Mouse (Mus musculus): ENCODE measurements at regions not wholly inside any gene's neighbourhood (a gene's known extent, or its start where the extent isn't known, plus 50 kb on each side); places are given as distances from the start of the nearest gene placed in this dataset.

DNA sequence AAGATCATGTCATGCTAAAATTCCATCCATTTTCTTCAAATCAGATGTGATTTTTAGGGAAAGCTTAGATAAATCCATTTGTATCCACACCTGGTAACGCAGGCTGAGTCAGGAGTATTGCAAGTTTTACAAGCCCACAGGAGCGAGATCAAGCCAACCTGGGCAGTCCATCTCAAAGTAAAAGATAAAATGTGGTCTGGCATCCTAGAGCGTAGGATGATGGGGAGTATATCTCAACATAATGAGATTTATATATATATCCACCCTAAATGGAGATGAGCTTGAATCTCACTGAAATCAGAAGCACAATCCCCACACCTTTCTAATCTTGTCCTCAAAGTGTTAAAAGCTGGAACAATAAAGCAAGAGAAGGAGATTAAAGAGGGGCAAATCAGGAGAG is 124.6 kb downstream of the Atp23 start:
- no peak overlapping the region for H3K27ac ChIP-seq
- DNase-seq (ENCODE audit: low spot score), result no peak

GRCm38 (mm10) chr10:126775946-126776345 is 125.2 kb downstream of the Atp23 start:
- Histone ChIP-seq H3K4me3 (no peak overlapping the region), H3K27me3 (ENCODE audit: insufficient read depth, poor library complexity, severe bottlenecking) (no peaks in the 10 kb centered on the region), H3K36me3 (no peaks in the 10 kb centered on the region), H3K9me3 (no peaks in the 10 kb centered on the region), H3K27ac (no peak overlapping the region), H3K4me1 (no peaks in the 10 kb centered on the region)
- no peak for DNase-seq (ENCODE audit: low spot score)
- 81% methylated on average over 13 of the region's 13 CpGs for WGBS

More for the DNA sequence above, 124.6 kb downstream of the Atp23 start:
- WGBS, result 74% methylated on average over 3 of the region's 3 CpGs
- no peaks in the 10 kb centered on the region for H3K36me3 ChIP-seq
- no peaks in the 10 kb centered on the region for H3K4me1 ChIP-seq
- H3K9me3 ChIP-seq, result no peaks in the 10 kb centered on the region
- no peak overlapping the region for H3K4me3 ChIP-seq
- H3K27me3 ChIP-seq (ENCODE audit: insufficient read depth, poor library complexity, severe bottlenecking), result no peaks in the 10 kb centered on the region

GRCm38 (mm10) chr10:126770446-126771020 is 130.6 kb downstream of the Atp23 start:
- no peak for DNase-seq (ENCODE audit: low spot score)
- H3K4me3 ChIP-seq, result no peak overlapping the region
- no peaks in the 10 kb centered on the region for H3K36me3 ChIP-seq
- no peaks in the 10 kb centered on the region for H3K9me3 ChIP-seq
- H3K4me1 ChIP-seq, result no peaks in the 10 kb centered on the region
- 76% methylated on average over 6 of the region's 6 CpGs for WGBS
- H3K27ac ChIP-seq, result no peak overlapping the region
- H3K27me3 ChIP-seq (ENCODE audit: insufficient read depth, poor library complexity, severe bottlenecking), result no peaks in the 10 kb centered on the region

DNA sequence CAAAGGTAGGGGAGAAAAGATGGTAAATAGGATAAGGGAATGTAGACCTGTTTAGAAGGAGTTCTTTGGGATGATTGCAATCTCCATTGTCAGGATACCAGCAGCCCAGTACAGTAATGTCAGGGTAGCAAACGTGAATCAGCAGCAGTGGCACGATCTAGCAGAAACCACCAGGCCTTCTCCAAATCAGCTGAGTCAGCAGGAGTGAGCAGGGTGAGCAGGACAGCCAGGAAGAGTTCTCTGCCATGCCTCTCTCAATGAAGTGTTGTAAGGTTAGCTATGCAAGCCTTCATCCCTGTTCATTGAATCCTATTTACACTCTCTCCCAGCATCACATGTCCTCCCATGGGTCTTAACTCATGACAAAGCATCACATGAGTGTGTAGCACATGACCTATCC is 135.5 kb downstream of the Atp23 start:
- Histone ChIP-seq H3K27ac (no peak overlapping the region), H3K4me3 (no peak overlapping the region), H3K4me1 (no peaks in the 10 kb centered on the region), H3K27me3 (ENCODE audit: insufficient read depth, poor library complexity, severe bottlenecking) (no peaks in the 10 kb centered on the region), H3K36me3 (no peaks in the 10 kb centered on the region), H3K9me3 (no peaks in the 10 kb centered on the region)
- WGBS, result 70% methylated on average over 2 of the region's 2 CpGs
- DNase-seq (ENCODE audit: low spot score), result no peak

- Histone ChIP-seq H3K27ac (no peak overlapping the region), H3K4me3 (no peak overlapping the region), H3K27me3 (ENCODE audit: insufficient read depth, poor library complexity, severe bottlenecking) (no peaks in the 10 kb centered on the region), H3K36me3 (no peaks in the 10 kb centered on the region), H3K4me1 (no peaks in the 10 kb centered on the region), H3K9me3 (no peaks in the 10 kb centered on the region)
- no peak for DNase-seq (ENCODE audit: low spot score)
- 61% methylated on average over 8 of the region's 8 CpGs for WGBS
These were observed 136.4 kb downstream of the Atp23 start for GRCm38 (mm10) chr10:126764740-126765139.

GRCm38 (mm10) chr10:126763976-126764375 is 137.2 kb downstream of the Atp23 start:
- H3K4me3 ChIP-seq, result no peak overlapping the region
- DNase-seq (ENCODE audit: low spot score), result peak; percentile 45
- no peak overlapping the region for H3K27ac ChIP-seq
- no peaks in the 10 kb centered on the region for H3K36me3 ChIP-seq
- H3K4me1 ChIP-seq, result no peaks in the 10 kb centered on the region
- H3K9me3 ChIP-seq, result no peaks in the 10 kb centered on the region
- WGBS, result 59% methylated on average over 5 of the region's 5 CpGs
- no peaks in the 10 kb centered on the region for H3K27me3 ChIP-seq (ENCODE audit: insufficient read depth, poor library complexity, severe bottlenecking)

DNA sequence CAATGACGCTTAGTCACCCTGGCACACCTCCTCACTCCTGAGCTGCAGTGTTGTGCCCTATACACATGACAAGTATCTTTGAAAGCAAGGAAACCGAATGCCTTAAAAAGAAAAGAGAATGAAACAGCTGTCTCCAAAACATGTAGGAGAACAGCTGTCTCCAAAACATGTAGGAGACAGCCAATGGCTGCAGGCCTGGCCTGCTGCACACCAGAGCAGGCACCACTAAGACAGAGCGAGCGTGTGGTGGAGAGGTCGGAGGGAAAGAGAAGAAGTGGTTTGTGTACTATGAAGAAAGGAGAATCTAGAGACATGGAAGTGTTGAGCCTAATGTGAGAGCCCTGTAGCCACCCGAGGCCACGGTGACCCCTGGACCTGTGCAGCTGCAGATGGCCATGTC is 142.5 kb downstream of the Atp23 start:
- Histone ChIP-seq H3K4me3 (no peak overlapping the region), H3K9me3 (no peaks in the 10 kb centered on the region), H3K36me3 (no peaks in the 10 kb centered on the region), H3K27ac (no peak overlapping the region), H3K4me1 (no peaks in the 10 kb centered on the region), H3K27me3 (ENCODE audit: insufficient read depth, poor library complexity, severe bottlenecking) (no peaks in the 10 kb centered on the region)
- WGBS, result 83% methylated on average over 7 of the region's 7 CpGs
- no peak for DNase-seq (ENCODE audit: low spot score)

DNA sequence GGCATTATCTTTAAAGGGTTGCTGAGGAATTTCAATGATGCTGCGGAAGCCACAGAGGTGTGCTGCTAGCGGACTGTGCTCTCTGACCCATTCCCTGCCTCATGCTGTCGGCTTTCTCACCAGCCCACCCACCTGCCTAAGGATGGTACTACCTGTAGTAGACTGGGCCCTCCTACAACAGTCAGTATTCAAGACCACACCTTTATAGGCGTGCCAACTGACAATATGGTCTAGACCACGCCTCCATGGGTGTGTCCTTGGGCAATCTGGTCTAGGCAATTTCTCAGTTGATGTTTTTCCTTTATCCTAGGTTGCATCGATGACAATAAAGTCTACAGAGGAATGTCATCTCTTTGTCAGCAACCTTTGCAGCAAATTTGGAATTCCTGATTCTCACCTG is 148.0 kb downstream of the Atp23 start:
- DNase-seq (ENCODE audit: low spot score), result no peak
- H3K4me1 ChIP-seq, result no peaks in the 10 kb centered on the region
- H3K27me3 ChIP-seq (ENCODE audit: insufficient read depth, poor library complexity, severe bottlenecking), result no peaks in the 10 kb centered on the region
- WGBS, result 66% methylated on average over 6 of the region's 6 CpGs
- H3K4me3 ChIP-seq, result no peak overlapping the region
- H3K9me3 ChIP-seq, result no peaks in the 10 kb centered on the region
- H3K27ac ChIP-seq, result no peak overlapping the region
- H3K36me3 ChIP-seq, result no peaks in the 10 kb centered on the region

DNA sequence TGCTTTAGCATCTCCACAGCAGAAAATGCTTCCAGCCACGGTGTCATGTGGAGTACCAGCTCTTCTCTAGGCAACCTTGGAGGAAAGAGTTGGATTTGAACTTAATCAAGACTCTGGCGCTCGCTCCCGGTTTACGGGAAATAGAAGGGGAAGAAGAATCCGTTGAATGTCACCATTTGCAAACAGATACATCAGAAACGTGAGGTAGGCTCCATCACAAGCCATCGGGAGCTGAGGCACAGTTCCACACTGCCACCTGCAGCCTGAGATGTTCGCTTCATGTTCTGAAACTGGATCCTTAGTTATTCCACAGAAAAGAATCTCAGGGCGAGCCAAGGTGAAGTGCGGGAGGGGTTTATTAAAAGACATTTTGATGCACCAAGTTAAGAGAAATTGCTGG is 148.5 kb downstream of the Atp23 start:
- Histone ChIP-seq H3K4me3 (no peak overlapping the region), H3K36me3 (no peaks in the 10 kb centered on the region), H3K27ac (no peak overlapping the region), H3K9me3 (no peaks in the 10 kb centered on the region), H3K4me1 (no peaks in the 10 kb centered on the region), H3K27me3 (ENCODE audit: insufficient read depth, poor library complexity, severe bottlenecking) (no peaks in the 10 kb centered on the region)
- no peak for DNase-seq (ENCODE audit: low spot score)
- 53% methylated on average over 11 of the region's 11 CpGs for WGBS

- no peak for DNase-seq (ENCODE audit: low spot score)
- WGBS, result 70% methylated on average over 17 of the region's 17 CpGs
These were observed 152.3 kb downstream of the Atp23 start for GRCm38 (mm10) chr10:126748696-126749466.

GRCm38 (mm10) chr10:126734661-126735060 is 166.5 kb downstream of the Atp23 start:
- H3K9me3 ChIP-seq, result no peaks in the 10 kb centered on the region
- 62% methylated on average over 2 of the region's 2 CpGs for WGBS
- H3K4me1 ChIP-seq, result no peaks in the 10 kb centered on the region
- H3K27me3 ChIP-seq (ENCODE audit: insufficient read depth, poor library complexity, severe bottlenecking), result no peaks in the 10 kb centered on the region
- H3K36me3 ChIP-seq, result no peaks in the 10 kb centered on the region
- no peak overlapping the region for H3K4me3 ChIP-seq
- DNase-seq (ENCODE audit: low spot score), result no peak
- H3K27ac ChIP-seq, result no peak overlapping the region

More at GRCm38 (mm10) chr10:126748696-126749466, 152.3 kb downstream of the Atp23 start:
- Histone ChIP-seq H3K36me3 (no peaks in the 10 kb centered on the region), H3K27me3 (ENCODE audit: insufficient read depth, poor library complexity, severe bottlenecking) (no peaks in the 10 kb centered on the region), H3K4me3 (no peak overlapping the region), H3K27ac (no peak overlapping the region), H3K9me3 (no peaks in the 10 kb centered on the region; the same call in 1 of the 2 replicates), H3K4me1 (no peaks in the 10 kb centered on the region)

- no peaks in the 10 kb centered on the region for H3K27me3 ChIP-seq (ENCODE audit: insufficient read depth, poor library complexity, severe bottlenecking)
- H3K9me3 ChIP-seq, result no peaks in the 10 kb centered on the region
- no peaks in the 10 kb centered on the region for H3K4me1 ChIP-seq
- no peak overlapping the region for H3K4me3 ChIP-seq
- no peak for DNase-seq (ENCODE audit: low spot score)
- WGBS, result 80% methylated on average over 4 of the region's 4 CpGs
- H3K36me3 ChIP-seq, result no peaks in the 10 kb centered on the region
- no peak overlapping the region for H3K27ac ChIP-seq
These were observed 173.3 kb downstream of the Atp23 start for GRCm38 (mm10) chr10:126727840-126728239.

DNA sequence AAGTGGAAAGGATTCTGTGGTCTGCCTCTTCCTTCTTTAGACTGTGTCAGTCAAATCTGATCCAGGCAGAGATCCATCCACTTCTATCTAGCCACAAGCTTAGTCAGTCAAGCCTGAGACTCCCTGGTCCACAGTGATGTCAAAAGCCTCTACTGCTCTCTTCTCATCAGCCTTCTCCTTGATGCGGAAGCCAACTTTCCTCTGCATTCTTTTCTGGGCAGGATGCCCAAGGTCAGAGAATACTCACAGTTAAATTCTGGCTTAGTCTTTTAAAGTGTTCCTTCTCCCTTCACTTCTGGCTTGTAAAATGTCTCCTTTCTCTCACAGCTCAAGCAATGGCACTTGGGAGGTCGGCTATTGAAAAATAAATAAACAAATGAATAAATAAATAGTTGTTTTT is 183.2 kb downstream of the Atp23 start:
- no peaks in the 10 kb centered on the region for H3K9me3 ChIP-seq
- H3K4me3 ChIP-seq, result no peak overlapping the region
- DNase-seq (ENCODE audit: low spot score), result no peak
- WGBS, result 73% methylated on average over 2 of the region's 2 CpGs
- H3K4me1 ChIP-seq, result no peaks in the 10 kb centered on the region
- no peaks in the 10 kb centered on the region for H3K36me3 ChIP-seq
- no peaks in the 10 kb centered on the region for H3K27me3 ChIP-seq (ENCODE audit: insufficient read depth, poor library complexity, severe bottlenecking)
- no peak overlapping the region for H3K27ac ChIP-seq

Measured in heart, embryonic 10.5 days (tissue).